Mouse (Mus musculus) forebrain, embryonic 10.5 days (tissue): ENCODE data around the gene Cop1. TPM values are rescaled to one million over a fixed set of nuclear protein-coding genes. Genes with fewer than 3 reads are reported as not detected.

ENCODE experiments used
- DNase-seq: peaks from one replicate; pipeline ENCODE4 v3.0.0-alpha.2; 2017; ENCODE audit warnings: low spot score; ENCODE audit errors: extremely low spot score
- H3K27ac ChIP-seq: fragments of 300-500 bp; sonication (generic); 2 replicates; pipeline ENCODE4 v1.5.1; 2016; ENCODE audit warnings: mild to moderate bottlenecking
- H3K27me3 ChIP-seq: fragments of 300-500 bp; sonication (generic); 2 replicates; pipeline ENCODE4 v1.6.1; 2016; ENCODE audit warnings: mild to moderate bottlenecking; ENCODE audit not compliant: poor library complexity, severe bottlenecking
- H3K36me3 ChIP-seq: fragments of 300-500 bp; sonication (generic); replicated peaks from 2 replicates; pipeline ENCODE4 v1.6.1; 2016; ENCODE audit warnings: mild to moderate bottlenecking, moderate library complexity
- H3K4me1 ChIP-seq: fragments of 300-500 bp; sonication (generic); 2 replicates; pipeline ENCODE4 v1.6.1; 2016
- H3K4me3 ChIP-seq: fragments of 300-500 bp; sonication (generic); 2 replicates; pipeline ENCODE4 v1.5.1; 2016; ENCODE audit warnings: mild to moderate bottlenecking, moderate library complexity
- H3K9me3 ChIP-seq: fragments of 300-500 bp; sonication (generic); 2 replicates; pipeline ENCODE4 v1.6.1; 2016; ENCODE audit warnings: mild to moderate bottlenecking, moderate library complexity
- WGBS: fragments of 180-500 bp; shearing (Covaris S2); methylation state at CpG from one replicate; pipeline ENCODE4 v1.1.7; 2016; 5-methylcytosine and 5-hydroxymethylcytosine counted together
- polyA plus RNA-seq: library from polyadenylated mRNA; unstranded; fragments of >200 nt; fragmentation: Nextera tagmentation; extraction: Ambion mirVana; gene quantifications from 2 replicates; pipeline ENCODE4 v1.2.1, GENCODE M21; 2016

Cop1 gene
- polyA plus RNA-seq, 1 experiment from 2014 or later = 17.2 TPM

DNA sequence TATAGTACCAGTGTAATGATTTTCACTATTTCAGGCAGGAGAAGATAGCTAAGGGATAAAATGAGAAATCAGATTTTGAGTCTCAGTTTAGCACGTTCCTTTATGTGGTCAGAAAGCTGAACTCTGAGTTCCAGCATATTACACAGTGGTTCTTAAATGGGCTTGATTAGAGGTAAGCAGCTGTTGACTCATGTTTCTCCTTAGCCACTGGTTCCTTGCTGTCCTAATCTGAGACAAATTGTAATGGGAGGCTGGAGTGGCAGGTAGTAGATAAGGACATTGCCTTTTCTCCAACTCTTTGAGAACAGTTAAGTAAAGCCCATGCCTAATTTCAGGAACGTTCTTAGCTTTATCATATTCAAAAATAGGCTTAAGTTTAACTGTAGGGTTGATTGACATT is 3.6 kb downstream of the Cop1 start:
- DNase-seq = no peak
- Histone ChIP-seq H3K27ac (no peak overlapping the region), H3K4me3 (no peak overlapping the region), H3K36me3 (peaks cover 15% of the 10 kb centered on the region), H3K9me3 (no peaks in the 10 kb centered on the region), H3K4me1 (peaks cover 21% of the 10 kb centered on the region), H3K27me3 (no peaks in the 10 kb centered on the region)
- 88% methylated on average over 2 of the region's 2 CpGs for WGBS

DNA sequence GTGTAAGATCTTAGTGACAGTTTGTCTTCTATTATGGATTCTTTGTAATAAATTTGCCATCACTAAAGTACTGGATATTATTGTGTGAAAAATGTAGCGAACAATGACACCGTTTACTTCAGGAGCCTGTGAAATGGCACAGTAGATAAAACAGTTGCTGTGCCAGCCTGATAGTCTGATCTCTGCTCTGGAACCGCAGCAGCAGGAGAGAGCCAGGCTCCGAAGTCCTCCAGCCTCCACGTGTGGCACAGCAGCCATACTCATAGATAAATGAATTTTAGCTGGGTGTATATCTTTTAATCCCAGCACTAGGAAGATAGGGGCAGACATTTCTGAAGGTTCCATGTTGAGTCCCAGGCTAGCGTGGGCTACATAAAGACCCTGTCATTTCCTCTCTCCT is 6.0 kb downstream of the Cop1 start:
- Histone ChIP-seq H3K4me3 (no peak overlapping the region), H3K9me3 (no peaks in the 10 kb centered on the region), H3K27ac (no peak overlapping the region), H3K27me3 (no peaks in the 10 kb centered on the region), H3K36me3 (peaks cover 35% of the 10 kb centered on the region), H3K4me1 (peaks cover 20% of the 10 kb centered on the region)
- DNase-seq = no peak
- WGBS = 86% methylated on average over 6 of the region's 6 CpGs

DNA sequence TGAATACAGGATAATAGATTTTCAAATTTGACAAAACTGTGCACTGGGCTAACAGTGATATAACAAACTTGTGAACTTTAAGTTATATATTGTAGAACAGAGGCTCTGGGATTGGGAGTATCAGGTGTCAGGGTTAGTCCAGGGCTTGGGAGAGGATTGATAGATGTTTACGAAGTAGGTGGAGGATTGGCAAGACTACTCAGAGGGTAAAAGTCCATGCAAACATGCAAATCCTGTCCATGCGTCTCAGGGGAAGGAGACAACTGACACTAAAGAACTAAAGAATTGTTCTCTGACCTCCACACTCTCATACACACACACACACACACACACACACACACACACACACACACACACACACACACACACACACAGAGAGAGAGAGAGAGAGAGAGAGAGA is 18.2 kb downstream of the Cop1 start:
- DNase-seq = no peak
- H3K9me3 ChIP-seq = no peaks in the 10 kb centered on the region
- H3K4me3 ChIP-seq = no peak overlapping the region
- 100% methylated on average over 2 of the region's 2 CpGs for WGBS
- no peak overlapping the region for H3K27ac ChIP-seq
- H3K27me3 ChIP-seq = no peaks in the 10 kb centered on the region
- no peaks in the 10 kb centered on the region for H3K4me1 ChIP-seq
- H3K36me3 ChIP-seq = peaks cover 67% of the 10 kb centered on the region

DNA sequence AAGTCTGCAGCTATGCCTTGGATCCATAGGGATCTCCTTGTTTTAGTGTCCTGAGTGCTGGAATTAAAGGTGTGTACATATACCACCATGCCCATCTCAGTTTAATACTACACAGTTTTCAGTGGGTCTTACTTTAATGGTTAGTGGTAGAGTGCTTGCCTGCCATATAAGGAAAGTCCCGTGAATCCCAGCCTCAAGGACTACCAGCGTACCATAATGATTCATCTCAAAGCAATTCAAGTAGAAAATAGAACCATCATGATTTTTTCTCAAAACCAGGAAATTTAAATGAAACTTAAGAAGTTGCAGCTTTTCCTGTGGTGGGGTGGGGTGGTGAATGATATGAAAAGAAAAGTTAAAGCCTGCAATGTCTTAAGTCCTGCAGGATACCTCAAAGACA is 21.0 kb downstream of the Cop1 start:
- no peak for DNase-seq
- Histone ChIP-seq H3K4me3 (no peak overlapping the region), H3K36me3 (peaks cover 67% of the 10 kb centered on the region), H3K27ac (no peak overlapping the region), H3K27me3 (no peaks in the 10 kb centered on the region), H3K4me1 (no peaks in the 10 kb centered on the region), H3K9me3 (no peaks in the 10 kb centered on the region)
- WGBS = 94% methylated on average over 2 of the region's 2 CpGs

DNA sequence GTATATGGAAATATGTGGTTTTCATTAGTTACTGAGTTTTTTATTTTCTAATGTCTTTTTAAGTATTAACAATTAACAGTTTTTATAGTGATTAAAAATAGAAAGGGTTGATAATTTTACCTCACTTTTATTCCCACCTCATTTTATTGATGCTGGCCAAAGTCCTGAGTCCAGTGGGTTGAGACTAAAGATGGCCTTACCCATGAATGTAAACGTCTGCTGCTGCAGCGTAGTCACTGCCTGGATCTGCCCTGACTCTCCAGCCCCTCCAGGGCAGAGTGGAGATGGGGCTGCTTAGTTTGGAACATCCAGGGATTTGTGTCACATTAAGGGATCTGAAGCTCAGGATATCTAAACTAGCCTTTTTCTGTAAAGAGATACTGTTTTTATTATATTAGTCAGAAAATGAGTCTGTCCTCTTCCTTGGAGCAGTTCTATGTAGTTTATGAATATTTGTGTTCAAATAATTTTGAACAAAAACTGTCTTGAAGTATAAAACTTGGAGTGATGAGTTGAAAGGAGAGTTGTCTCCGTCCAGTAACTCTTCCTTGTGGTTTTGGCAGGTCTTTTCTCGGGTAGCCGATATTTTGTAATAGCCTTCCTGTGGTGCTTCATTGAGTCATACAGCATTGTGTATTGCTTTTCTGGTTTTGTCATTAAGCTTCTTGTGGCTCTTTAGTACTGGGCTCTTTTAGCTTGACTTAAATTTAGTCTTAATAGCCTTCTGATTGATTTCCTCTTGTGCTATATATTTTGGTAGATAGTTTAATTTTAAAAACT is 23.0 kb downstream of the Cop1 start:
- peaks cover 77% of the 10 kb centered on the region for H3K36me3 ChIP-seq
- H3K27ac ChIP-seq = no peak overlapping the region
- DNase-seq = no peak
- H3K9me3 ChIP-seq = no peaks in the 10 kb centered on the region
- no peak overlapping the region for H3K4me3 ChIP-seq
- H3K27me3 ChIP-seq = no peaks in the 10 kb centered on the region
- H3K4me1 ChIP-seq = no peaks in the 10 kb centered on the region
- 91% methylated on average over 5 of the region's 5 CpGs for WGBS

DNA sequence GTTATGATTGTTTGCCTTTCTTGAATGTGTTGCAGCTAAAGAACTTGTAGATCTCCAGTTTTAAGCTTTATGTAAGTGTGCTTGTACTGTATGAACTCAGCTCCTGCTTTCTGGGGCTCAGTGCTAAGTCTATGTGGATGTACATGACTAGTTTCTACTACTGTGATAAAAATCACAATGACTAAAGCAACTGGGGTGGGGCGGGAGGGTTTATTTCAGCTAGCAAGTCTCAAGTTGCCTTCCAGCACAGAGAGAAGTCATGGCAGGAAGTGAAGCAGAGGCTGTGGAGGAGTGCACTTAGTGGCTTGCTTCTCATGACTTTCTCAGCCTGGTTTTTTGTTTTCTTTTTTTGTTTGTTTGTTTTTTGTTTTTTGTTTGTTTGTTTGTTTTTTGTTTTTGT is 24.4 kb downstream of the Cop1 start:
- Histone ChIP-seq H3K36me3 (peaks cover 70% of the 10 kb centered on the region), H3K4me3 (no peak overlapping the region), H3K27ac (no peak overlapping the region), H3K9me3 (no peaks in the 10 kb centered on the region), H3K4me1 (no peaks in the 10 kb centered on the region), H3K27me3 (no peaks in the 10 kb centered on the region)
- no peak for DNase-seq
- 96% methylated on average over 1 of the region's 1 CpGs for WGBS

DNA sequence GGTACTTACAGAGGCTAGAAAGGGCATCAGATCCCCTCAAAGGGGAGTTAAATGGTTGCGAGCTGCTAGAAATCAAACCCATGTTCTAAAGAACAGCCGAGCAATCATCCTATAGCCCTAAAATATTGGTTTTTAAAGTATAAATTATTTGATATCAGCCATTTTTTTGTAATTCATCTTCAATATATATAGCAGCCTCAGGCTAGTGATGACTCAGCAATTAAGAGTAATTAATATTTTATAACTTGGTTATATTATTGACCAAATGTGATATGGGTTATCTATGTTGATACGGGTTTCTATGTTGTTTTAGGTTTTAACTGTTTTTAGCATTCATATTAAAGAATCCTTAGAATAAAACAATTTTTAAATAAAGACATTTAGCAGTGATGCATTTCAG is 31.7 kb downstream of the Cop1 start:
- Histone ChIP-seq H3K36me3 (peaks cover 35% of the 10 kb centered on the region), H3K27ac (no peak overlapping the region), H3K27me3 (no peaks in the 10 kb centered on the region), H3K4me1 (no peaks in the 10 kb centered on the region), H3K9me3 (no peaks in the 10 kb centered on the region), H3K4me3 (no peak overlapping the region)
- DNase-seq = no peak
- WGBS = 97% methylated on average over 3 of the region's 3 CpGs

DNA sequence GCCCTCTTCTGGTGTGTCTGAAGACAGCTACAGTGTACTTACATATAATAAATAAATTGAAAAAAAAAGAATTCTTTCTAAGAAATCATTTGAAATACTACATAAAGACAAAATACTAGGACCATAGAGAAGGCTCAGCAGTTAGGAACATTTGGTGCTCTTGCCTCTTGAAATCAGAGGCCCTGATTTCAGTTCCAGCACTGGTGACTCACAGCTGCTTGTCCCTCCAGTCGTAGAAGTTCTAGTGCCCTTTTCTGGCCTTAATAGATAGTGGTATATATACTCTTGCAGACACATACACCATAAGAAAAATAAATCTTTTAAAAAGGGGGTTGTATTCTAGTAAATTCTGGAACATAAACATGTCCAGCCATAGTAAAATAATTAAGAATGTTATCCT is 48.0 kb downstream of the Cop1 start:
- Histone ChIP-seq H3K27me3 (no peaks in the 10 kb centered on the region), H3K27ac (no peak overlapping the region), H3K36me3 (peaks cover 40% of the 10 kb centered on the region), H3K4me1 (no peaks in the 10 kb centered on the region), H3K9me3 (no peaks in the 10 kb centered on the region), H3K4me3 (no peak overlapping the region)
- no peak for DNase-seq
- 91% methylated on average over 1 of the region's 1 CpGs for WGBS

DNA sequence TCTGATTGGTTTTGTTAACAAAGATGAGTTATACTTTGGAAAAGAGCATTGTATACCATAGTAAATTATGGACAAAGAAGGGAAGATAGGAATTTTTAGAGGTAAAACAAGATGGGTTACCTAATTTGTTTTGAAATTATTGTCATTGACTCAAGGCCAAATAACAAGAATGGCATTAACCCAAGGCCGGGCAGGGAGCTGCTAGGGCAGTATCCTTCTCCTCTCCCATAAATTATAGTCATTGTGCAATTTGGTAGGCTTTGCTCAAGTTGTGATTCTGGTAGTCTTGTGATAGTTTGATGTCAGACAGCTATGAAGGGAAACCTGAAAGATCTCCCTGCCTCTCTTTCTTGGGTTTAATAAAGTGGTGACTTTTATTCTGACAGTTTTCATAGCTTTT is 49.7 kb downstream of the Cop1 start:
- Histone ChIP-seq H3K9me3 (no peaks in the 10 kb centered on the region), H3K27me3 (no peaks in the 10 kb centered on the region), H3K4me1 (no peaks in the 10 kb centered on the region), H3K4me3 (no peak overlapping the region), H3K36me3 (peaks cover 44% of the 10 kb centered on the region), H3K27ac (no peak overlapping the region)
- 88% methylated on average over 1 of the region's 1 CpGs for WGBS
- no peak for DNase-seq

DNA sequence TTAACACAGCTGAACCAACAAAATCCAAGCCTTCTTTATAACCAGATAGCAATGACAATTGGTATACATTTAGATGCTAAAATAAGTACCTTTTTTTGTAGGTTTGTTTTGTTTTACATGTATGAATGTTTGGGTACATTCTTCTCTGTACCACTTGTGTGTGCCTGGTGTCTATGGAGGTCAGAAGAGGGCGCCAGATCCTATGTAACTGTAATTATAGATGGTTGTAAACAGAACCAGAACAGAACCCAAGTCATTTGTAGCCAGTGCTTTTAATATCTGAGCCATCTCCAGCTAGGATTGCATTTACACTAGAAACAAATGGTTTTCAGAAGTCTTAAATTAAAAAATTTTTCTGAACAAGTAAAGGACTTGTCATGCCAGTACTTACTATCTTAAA is 54.7 kb downstream of the Cop1 start:
- H3K9me3 ChIP-seq = no peaks in the 10 kb centered on the region
- WGBS = 67% methylated on average over 1 of the region's 1 CpGs
- H3K27ac ChIP-seq = no peak overlapping the region
- H3K4me3 ChIP-seq = no peak overlapping the region
- no peaks in the 10 kb centered on the region for H3K4me1 ChIP-seq
- peaks cover 41% of the 10 kb centered on the region for H3K36me3 ChIP-seq
- no peaks in the 10 kb centered on the region for H3K27me3 ChIP-seq
- DNase-seq = no peak

DNA sequence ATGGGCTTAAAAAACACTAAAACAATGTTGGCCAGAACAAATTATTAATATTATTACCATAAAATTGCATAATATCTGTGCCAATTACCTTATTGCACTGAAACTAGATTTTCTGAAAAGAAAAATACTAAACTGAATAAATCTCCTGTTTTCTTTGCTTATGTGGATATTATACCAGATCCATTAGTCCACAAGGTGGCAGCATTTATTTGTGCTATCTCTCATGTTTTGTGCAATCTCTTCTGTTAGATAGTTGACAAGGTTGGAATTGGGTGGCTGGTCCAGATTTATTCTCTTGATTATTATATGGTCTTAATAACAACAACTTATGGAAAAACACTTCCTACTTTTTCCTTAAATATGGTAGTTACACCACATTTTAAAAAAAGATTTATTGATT is 58.1 kb downstream of the Cop1 start:
- Histone ChIP-seq H3K27ac (no peak overlapping the region), H3K27me3 (no peaks in the 10 kb centered on the region), H3K4me1 (no peaks in the 10 kb centered on the region), H3K36me3 (peaks cover 50% of the 10 kb centered on the region), H3K4me3 (no peak overlapping the region), H3K9me3 (no peaks in the 10 kb centered on the region)
- DNase-seq = no peak

DNA sequence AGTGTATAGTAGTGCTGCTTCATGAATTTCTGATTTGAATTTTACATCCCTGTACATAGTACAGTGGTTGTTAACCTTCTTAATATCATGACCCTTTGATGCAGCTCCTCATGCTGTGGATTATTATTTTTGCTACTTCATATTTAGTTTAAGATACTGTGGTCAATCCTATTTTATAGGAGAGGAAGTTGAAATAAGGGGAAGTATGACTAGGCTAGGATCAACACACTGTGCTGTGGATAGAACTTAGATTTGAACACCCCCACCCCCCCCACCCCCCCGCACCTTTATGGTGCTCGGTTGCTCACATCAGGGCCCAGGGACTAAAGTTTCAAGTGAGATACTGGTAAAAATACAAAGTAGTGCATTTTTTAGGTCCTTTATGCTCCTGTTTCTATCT is 58.7 kb downstream of the Cop1 start:
- DNase-seq = no peak
- Histone ChIP-seq H3K4me3 (no peak overlapping the region), H3K4me1 (no peaks in the 10 kb centered on the region), H3K9me3 (no peaks in the 10 kb centered on the region), H3K36me3 (peaks cover 50% of the 10 kb centered on the region), H3K27me3 (no peaks in the 10 kb centered on the region), H3K27ac (no peak overlapping the region)
- WGBS = 95% methylated on average over 2 of the region's 2 CpGs

DNA sequence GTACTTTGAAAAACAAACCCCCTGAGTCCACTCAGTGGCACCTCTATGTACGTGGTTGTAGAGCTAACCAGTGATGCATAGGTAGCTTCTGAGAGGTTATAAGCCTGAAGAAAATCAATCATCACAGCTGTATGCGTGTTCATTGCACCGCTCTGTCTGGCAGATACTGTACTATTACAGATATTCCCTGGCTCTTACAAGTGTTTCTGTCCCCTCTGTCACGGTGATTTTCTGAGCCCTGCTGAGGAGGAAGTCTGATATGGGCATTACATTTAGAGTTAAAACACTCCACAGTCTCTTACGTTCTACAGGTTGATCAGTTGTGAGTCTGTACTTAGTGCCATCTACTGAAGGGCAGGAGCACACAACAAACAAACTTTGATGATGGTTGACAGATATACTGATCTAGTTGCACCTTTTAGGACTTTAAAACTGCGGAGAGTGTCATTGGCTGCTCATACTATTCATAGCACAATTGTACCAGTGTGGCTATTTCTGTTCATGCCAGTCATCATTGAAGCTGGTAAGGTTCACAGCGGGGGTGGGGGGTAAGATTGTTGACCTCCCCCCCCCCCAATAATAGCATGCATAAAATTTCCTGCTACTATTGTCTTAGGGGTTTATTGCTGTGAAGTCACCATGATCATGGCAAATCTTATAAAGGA is 69.4 kb downstream of the Cop1 start:
- WGBS = 93% methylated on average over 7 of the region's 7 CpGs
- Histone ChIP-seq H3K9me3 (no peaks in the 10 kb centered on the region), H3K4me3 (no peak overlapping the region), H3K4me1 (no peaks in the 10 kb centered on the region), H3K27me3 (no peaks in the 10 kb centered on the region), H3K36me3 (peaks cover 36% of the 10 kb centered on the region), H3K27ac (no peak overlapping the region)
- no peak for DNase-seq
